Mouse (Mus musculus): ENCODE results near the gene Cdca3. TPM values are rescaled to one million over a fixed set of nuclear protein-coding genes. Genes with fewer than 3 reads are reported as not detected.
A peak's percentile ranks its signal among the peaks of the same experiment; 100 is the strongest.
"Not testable (repeated sequence)": the region's sequence is repeated elsewhere in the genome, so short reads cannot be mapped to it uniquely, and the experiment has no call there.

The Cdca3 gene
- polyA plus RNA-seq, 1 experiment from 2014 or later, result 34.2 TPM

DNA sequence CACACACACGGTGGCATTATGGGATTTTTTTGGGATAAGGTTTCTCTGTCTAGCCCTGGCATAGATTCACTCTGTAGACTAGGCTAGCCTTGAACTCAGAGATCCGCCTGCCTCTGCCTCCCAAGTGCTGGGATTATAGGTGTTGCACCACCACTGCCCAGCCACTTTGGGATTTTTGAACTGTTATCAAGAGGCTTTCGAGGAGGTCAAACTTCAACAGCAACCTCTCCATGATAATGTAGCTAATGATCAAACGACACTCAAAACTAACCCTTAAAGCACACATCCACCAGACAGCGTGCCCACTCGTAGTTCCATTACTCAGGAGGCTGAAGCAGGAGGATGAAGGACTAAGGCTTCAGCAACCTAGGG lies 21.4 kb upstream of the Cdca3 start:
- H3K36me3 ChIP-seq (ENCODE audit: control insufficient read depth, insufficient read depth, low read length), result peaks cover 5% of the 10 kb centered on the region
- H3K9me3 ChIP-seq (ENCODE audit: control insufficient read depth, low read length), result no peaks in the 10 kb centered on the region
- H3K27ac ChIP-seq (ENCODE audit: low read depth, low read length), result peak overlapping the region; percentile 78; the same call in 1 of the 2 replicates
- no peaks in the 10 kb centered on the region for H3K27me3 ChIP-seq (replicated peaks; ENCODE audit: control insufficient read depth, insufficient read depth, low read length)
- H3K9ac ChIP-seq (ENCODE audit: low read depth, low read length), result 0 out of 2 replicates have a peak overlapping the region, but pooled peaks have one; percentile 67
- 73% methylated on average over 6 of the region's 6 CpGs for WGBS
- H3K4me1 ChIP-seq (ENCODE audit: control insufficient read depth, insufficient read depth, low read depth, low read length), result peaks cover 26% of the 10 kb centered on the region
- ATAC-seq, result no peak
- peak overlapping the region; percentile 95 for H3K4me2 ChIP-seq (ENCODE audit: low read length)
- H3K4me3 ChIP-seq (ENCODE audit: low read length), result peak overlapping the region; percentile 53; the same call in 1 of the 2 replicates

GRCm38 (mm10) chr6:124808358-124809012 lies 20.9 kb upstream of the Cdca3 start, which contains the start of gene Spsb2:
TSS of gene Spsb2 (plus strand) at chr6:124808661.
- peaks cover 28% of the 10 kb centered on the region for H3K4me1 ChIP-seq (ENCODE audit: control insufficient read depth, insufficient read depth, low read depth, low read length)
- 5% methylated on average over 29 of the region's 29 CpGs for WGBS

GRCm38 (mm10) chr6:124809052-124809774 lies 20.1 kb upstream of the Cdca3 start:
- Histone ChIP-seq H3K27ac (ENCODE audit: low read depth, low read length) (peak overlapping the region; percentile 78), H3K4me1 (ENCODE audit: control insufficient read depth, insufficient read depth, low read depth, low read length) (peaks cover 29% of the 10 kb centered on the region), H3K36me3 (ENCODE audit: control insufficient read depth, insufficient read depth, low read length) (peaks cover 5% of the 10 kb centered on the region), H3K9ac (ENCODE audit: low read depth, low read length) (peak overlapping the region; percentile 67), H3K4me3 (ENCODE audit: low read length) (peak overlapping the region; percentile 53), H3K27me3 (replicated peaks; ENCODE audit: control insufficient read depth, insufficient read depth, low read length) (no peaks in the 10 kb centered on the region), H3K9me3 (ENCODE audit: control insufficient read depth, low read length) (no peaks in the 10 kb centered on the region), H3K4me2 (ENCODE audit: low read length) (peak overlapping the region; percentile 95)
- WGBS, result under 1% methylated on average over 35 of the region's 35 CpGs
- ATAC-seq, result no peak; the same call in 1 of the 2 replicates

More at GRCm38 (mm10) chr6:124808358-124809012, 20.9 kb upstream of the Cdca3 start, which contains the start of gene Spsb2:
- Histone ChIP-seq H3K27ac (ENCODE audit: low read depth, low read length) (peak within 1 kb of the TSS; percentile 78), H3K27me3 (replicated peaks; ENCODE audit: control insufficient read depth, insufficient read depth, low read length) (no peaks in the 10 kb centered on the region), H3K4me3 (ENCODE audit: low read length) (peak within 1 kb of the TSS; percentile 53), H3K4me2 (ENCODE audit: low read length) (peak within 1 kb of the TSS; percentile 95), H3K36me3 (ENCODE audit: control insufficient read depth, insufficient read depth, low read length) (peaks cover 5% of the 10 kb centered on the region), H3K9ac (ENCODE audit: low read depth, low read length) (peak within 1 kb of the TSS; percentile 67), H3K9me3 (ENCODE audit: control insufficient read depth, low read length) (no peaks in the 10 kb centered on the region)
- peak; percentile 25 for ATAC-seq

DNA sequence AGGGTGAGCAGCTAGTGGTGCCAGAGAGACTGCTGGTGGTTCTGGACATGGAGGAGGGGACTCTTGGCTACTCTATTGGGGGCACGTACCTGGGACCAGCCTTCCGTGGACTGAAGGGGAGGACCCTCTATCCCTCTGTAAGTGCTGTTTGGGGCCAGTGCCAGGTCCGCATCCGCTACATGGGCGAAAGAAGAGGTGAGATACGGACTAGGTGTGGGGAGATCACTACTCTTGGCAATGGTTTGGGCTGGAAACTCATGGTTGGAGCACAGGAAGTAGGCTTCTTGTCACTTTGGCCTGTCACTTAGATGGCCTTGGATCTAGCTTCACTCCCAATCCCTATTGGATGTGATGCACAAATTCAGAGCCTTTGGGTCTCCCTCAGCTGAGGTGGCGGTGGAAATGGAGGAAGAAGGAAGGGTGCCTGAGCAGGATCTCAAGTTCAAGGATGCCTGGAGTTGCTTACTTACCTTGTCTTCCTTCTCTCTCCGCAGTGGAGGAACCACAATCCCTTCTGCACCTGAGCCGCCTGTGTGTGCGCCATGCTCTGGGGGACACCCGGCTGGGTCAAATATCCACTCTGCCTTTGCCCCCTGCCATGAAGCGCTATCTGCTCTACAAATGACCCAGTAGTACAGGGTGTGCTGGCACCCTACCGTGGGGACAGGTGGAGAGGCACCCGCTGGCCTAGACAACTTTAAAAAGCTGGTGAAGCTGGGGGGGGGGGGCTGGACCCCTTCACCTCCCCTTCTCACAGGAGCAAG lies 19.4 kb upstream of the Cdca3 start:
- peaks cover 33% of the 10 kb centered on the region for H3K4me1 ChIP-seq (ENCODE audit: control insufficient read depth, insufficient read depth, low read depth, low read length)
- H3K4me3 ChIP-seq (ENCODE audit: low read length), result peak overlapping the region; percentile 53
- no peaks in the 10 kb centered on the region for H3K27me3 ChIP-seq (replicated peaks; ENCODE audit: control insufficient read depth, insufficient read depth, low read length)
- no peaks in the 10 kb centered on the region for H3K9me3 ChIP-seq (ENCODE audit: control insufficient read depth, low read length)
- H3K4me2 ChIP-seq (ENCODE audit: low read length), result peak overlapping the region; percentile 95
- no peak for ATAC-seq
- H3K27ac ChIP-seq (ENCODE audit: low read depth, low read length), result peak overlapping the region; percentile 78
- peak overlapping the region; percentile 67 for H3K9ac ChIP-seq (ENCODE audit: low read depth, low read length)
- 42% methylated on average over 14 of the region's 14 CpGs for WGBS
- peaks cover 5% of the 10 kb centered on the region for H3K36me3 ChIP-seq (ENCODE audit: control insufficient read depth, insufficient read depth, low read length)

GRCm38 (mm10) chr6:124810566-124811402 lies 18.6 kb upstream of the Cdca3 start:
- WGBS, result 86% methylated on average over 11 of the region's 11 CpGs
- ATAC-seq; H3K27ac ChIP-seq (ENCODE audit: low read depth, low read length); H3K27me3 ChIP-seq (replicated peaks; ENCODE audit: control insufficient read depth, insufficient read depth, low read length); H3K4me3 ChIP-seq (ENCODE audit: low read length); H3K9ac ChIP-seq (ENCODE audit: low read depth, low read length); H3K9me3 ChIP-seq (ENCODE audit: control insufficient read depth, low read length); H3K36me3 ChIP-seq (ENCODE audit: control insufficient read depth, insufficient read depth, low read length); H3K4me2 ChIP-seq (ENCODE audit: low read length): not testable (repeated sequence)
- H3K4me1 ChIP-seq (ENCODE audit: control insufficient read depth, insufficient read depth, low read depth, low read length), result peaks cover 33% of the 10 kb centered on the region

GRCm38 (mm10) chr6:124811403-124811665 lies 18.0 kb upstream of the Cdca3 start:
- Histone ChIP-seq H3K4me3 (ENCODE audit: low read length) (no peak overlapping the region), H3K9ac (ENCODE audit: low read depth, low read length) (no peak overlapping the region), H3K27ac (ENCODE audit: low read depth, low read length) (no peak overlapping the region), H3K9me3 (ENCODE audit: control insufficient read depth, low read length) (no peaks in the 10 kb centered on the region), H3K4me2 (ENCODE audit: low read length) (no peak overlapping the region; the same call in 1 of the 2 replicates), H3K36me3 (ENCODE audit: control insufficient read depth, insufficient read depth, low read length) (peaks cover 7% of the 10 kb centered on the region), H3K27me3 (replicated peaks; ENCODE audit: control insufficient read depth, insufficient read depth, low read length) (no peaks in the 10 kb centered on the region), H3K4me1 (ENCODE audit: control insufficient read depth, insufficient read depth, low read depth, low read length) (peaks cover 28% of the 10 kb centered on the region)
- 77% methylated on average over 4 of the region's 4 CpGs for WGBS
- ATAC-seq, result no peak

DNA sequence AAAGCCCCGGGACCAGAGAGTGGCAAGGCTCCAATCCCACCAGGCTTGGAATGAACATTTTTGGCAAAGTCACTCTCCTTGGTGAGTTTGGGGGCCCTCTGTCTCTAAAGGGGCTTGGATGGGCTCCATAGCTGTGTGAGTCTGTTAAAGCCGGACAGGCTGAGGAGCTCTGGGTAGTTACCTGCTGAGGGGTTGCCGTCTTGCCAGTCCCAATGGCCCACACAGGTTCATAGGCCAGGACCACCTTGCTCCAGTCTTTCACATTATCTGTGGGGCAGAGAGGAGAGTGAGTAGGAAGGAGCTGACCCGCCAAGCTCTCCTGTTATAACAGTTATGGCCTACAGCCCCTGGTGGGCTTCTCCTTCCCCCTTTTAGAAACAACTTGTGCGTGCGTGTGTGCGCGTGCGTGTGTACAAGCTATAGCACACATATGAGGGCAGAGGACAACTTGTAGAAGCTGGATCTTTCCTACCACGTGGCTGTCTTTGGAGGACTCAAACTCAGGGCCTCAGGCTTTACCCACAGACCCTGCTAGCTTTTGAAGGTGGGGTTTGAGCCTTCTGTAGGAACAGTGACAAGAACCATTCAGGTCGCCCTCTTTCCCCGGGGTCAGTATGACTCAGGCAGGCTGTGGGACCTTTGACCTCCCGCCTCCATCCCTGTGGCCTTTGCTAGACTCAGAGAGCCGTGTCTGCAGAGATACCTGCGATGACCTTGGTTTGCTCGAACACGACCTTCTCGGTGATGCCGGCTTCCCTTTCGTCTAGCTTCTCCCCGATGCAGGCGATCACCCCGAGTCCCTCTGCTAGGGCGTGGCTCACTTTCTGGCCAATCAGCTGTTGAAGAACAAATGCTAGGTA lies 17.4 kb upstream of the Cdca3 start:
- WGBS, result 81% methylated on average over 24 of the region's 24 CpGs
- Histone ChIP-seq H3K9me3 (ENCODE audit: control insufficient read depth, low read length) (no peaks in the 10 kb centered on the region), H3K36me3 (ENCODE audit: control insufficient read depth, insufficient read depth, low read length) (peaks cover 13% of the 10 kb centered on the region), H3K9ac (ENCODE audit: low read depth, low read length) (0 out of 2 replicates have a peak overlapping the region, but pooled peaks have one; percentile 39), H3K27ac (ENCODE audit: low read depth, low read length) (no peak overlapping the region), H3K4me2 (ENCODE audit: low read length) (peak overlapping the region; percentile 91), H3K4me3 (ENCODE audit: low read length) (no peak overlapping the region), H3K27me3 (replicated peaks; ENCODE audit: control insufficient read depth, insufficient read depth, low read length) (no peaks in the 10 kb centered on the region), H3K4me1 (ENCODE audit: control insufficient read depth, insufficient read depth, low read depth, low read length) (peaks cover 26% of the 10 kb centered on the region)
- no peak for ATAC-seq

DNA sequence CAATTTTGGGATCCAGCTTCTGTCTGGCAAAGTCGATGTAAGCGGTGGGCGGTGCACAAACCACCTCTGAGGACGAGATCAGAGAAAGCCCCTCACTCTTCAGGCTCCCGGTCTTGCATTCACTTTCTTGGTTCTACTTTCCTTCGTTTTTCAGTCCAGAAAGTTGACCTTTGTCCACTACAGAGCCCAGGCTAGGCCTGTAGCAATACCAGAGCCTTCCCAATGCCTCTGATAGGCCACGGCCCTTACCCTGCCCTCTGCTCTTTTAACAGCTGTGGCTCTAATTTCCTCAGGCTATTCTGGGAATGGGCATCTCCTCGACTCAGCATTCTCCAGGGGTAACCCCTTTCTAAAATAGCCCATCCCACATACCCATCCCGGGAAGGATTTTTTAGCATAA lies 16.5 kb upstream of the Cdca3 start:
- Histone ChIP-seq H3K36me3 (ENCODE audit: control insufficient read depth, insufficient read depth, low read length) (peaks cover 19% of the 10 kb centered on the region), H3K4me3 (ENCODE audit: low read length) (peak overlapping the region; percentile 53), H3K27me3 (replicated peaks; ENCODE audit: control insufficient read depth, insufficient read depth, low read length) (no peaks in the 10 kb centered on the region), H3K4me1 (ENCODE audit: control insufficient read depth, insufficient read depth, low read depth, low read length) (peaks cover 26% of the 10 kb centered on the region), H3K9ac (ENCODE audit: low read depth, low read length) (peak overlapping the region; percentile 83), H3K4me2 (ENCODE audit: low read length) (peak overlapping the region; percentile 91), H3K27ac (ENCODE audit: low read depth, low read length) (peak overlapping the region; percentile 90), H3K9me3 (ENCODE audit: control insufficient read depth, low read length) (no peaks in the 10 kb centered on the region)
- WGBS, result 22% methylated on average over 9 of the region's 9 CpGs
- no peak for ATAC-seq
